In the genomic region with DNA sequence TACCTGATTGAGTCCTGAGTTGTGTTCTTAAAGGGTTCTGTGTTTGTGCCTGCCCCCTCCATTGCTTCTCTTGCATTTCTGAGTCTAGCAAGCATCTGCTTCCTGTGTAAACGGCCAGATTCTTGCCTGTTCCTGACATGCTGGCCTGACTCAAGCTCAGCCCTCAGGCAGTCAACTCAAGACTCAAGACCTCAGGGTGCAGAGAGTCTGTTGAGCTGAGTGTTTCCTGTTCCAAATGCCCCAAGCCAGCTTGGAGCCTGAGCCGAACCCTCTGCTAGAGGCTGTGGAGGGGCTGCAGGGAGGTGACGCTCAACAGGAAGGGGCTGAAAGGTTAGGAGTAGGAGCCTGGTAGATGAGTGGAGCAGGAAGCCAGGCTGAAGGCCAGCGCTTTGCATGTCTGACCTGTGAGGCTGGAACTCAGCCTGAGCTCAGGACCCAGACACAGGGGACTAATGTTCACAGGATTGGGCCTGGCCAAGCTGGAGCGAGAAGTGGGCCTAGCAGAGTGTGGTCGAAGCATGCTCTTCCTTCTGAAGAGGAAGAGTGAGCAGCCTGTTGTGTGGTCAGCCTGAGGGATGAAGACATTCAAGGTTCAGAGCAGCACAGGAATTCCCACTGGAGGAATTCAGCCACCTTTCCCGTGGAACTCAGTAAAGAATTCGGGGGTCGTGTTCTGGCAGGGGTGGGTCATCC, we compare ENCODE assay signal across 11 mouse cellular contexts. TPM values are rescaled to one million over a fixed set of nuclear protein-coding genes. Genes with fewer than 3 reads are reported as not detected.
DNase-seq lines count a peak whose midpoint lies in the region; ATAC-seq lines count a peak whose summit lies in the region.
"Had no signal": no experiment of that assay in that cellular context is flagged by ENCODE, and none has a peak within 500 bp of the region (broad histone marks: within the 10 kb centered on the region; RNA-seq: fewer than 3 reads in every experiment).

No protein-coding gene starts in this region.

- no peaks in the 10 kb centered on the region for H3K27me3 ChIP-seq in lung, embryonic 15.5 days
- H3K27me3 ChIP-seq in limb, embryonic 15.5 days: no peaks in the 10 kb centered on the region
- no peaks in the 10 kb centered on the region for H3K27me3 ChIP-seq in midbrain, embryonic 10.5 days (ENCODE audit: low read depth, poor library complexity, severe bottlenecking)

- peaks cover 13% of the 10 kb centered on the region; the same call in 1 of the 2 replicates for H3K4me1 ChIP-seq in lung, embryonic 15.5 days
- H3K4me1 ChIP-seq in limb, embryonic 15.5 days: peaks cover 22% of the 10 kb centered on the region
- 0 out of 2 replicates have a peak, but pooled peaks cover 3% of the 10 kb centered on the region for H3K4me1 ChIP-seq in midbrain, embryonic 10.5 days

- ATAC-seq in lung, embryonic 15.5 days (ENCODE audit: borderline replicate concordance, extremely low read depth, low FRiP score, low TSS enrichment): no peak
- ATAC-seq in limb, embryonic 15.5 days (ENCODE audit: insufficient number of reproducible peaks, low FRiP score, low TSS enrichment, low read depth): no peak

- H3K9me3 ChIP-seq in lung, embryonic 15.5 days: no peaks in the 10 kb centered on the region
- no peaks in the 10 kb centered on the region for H3K9me3 ChIP-seq in limb, embryonic 15.5 days
- no peaks in the 10 kb centered on the region for H3K9me3 ChIP-seq in midbrain, embryonic 10.5 days (replicated peaks)

- DNase-seq in heart, adult 11 months: peak; percentile 88
- DNase-seq in heart, adult 8-10 months (ENCODE audit: low spot score): no peak
- no peak for DNase-seq in lung, postnatal 14 days
- peak; percentile 54 for DNase-seq in thymus, postnatal 4 days
- no peak for DNase-seq in midbrain, embryonic 10.5 days (ENCODE audit: low spot score)
- DNase-seq in right cerebral cortex, postnatal 4 days: no peak
- DNase-seq: adrenal gland, adult 2 months; cerebellum, adult 8-10 months had no signal

- H3K27ac ChIP-seq in lung, embryonic 15.5 days: peak overlapping the region; percentile 42
- H3K27ac ChIP-seq in limb, embryonic 15.5 days: peak overlapping the region; percentile 69
- H3K27ac ChIP-seq in midbrain, embryonic 10.5 days (replicated peaks): no peak overlapping the region
- H3K27ac ChIP-seq: hindbrain, embryonic 14.5 days had no signal

- WGBS in lung, embryonic 15.5 days: 56% methylated on average over 9 of the region's 9 CpGs
- WGBS in limb, embryonic 15.5 days: 43% methylated on average over 9 of the region's 9 CpGs
- WGBS in midbrain, embryonic 10.5 days: 82% methylated on average over 9 of the region's 9 CpGs

- no peak overlapping the region for H3K4me2 ChIP-seq in lung, embryonic 15.5 days
- H3K4me2 ChIP-seq in limb, embryonic 15.5 days: no peak overlapping the region
- H3K4me2 ChIP-seq: hindbrain, embryonic 14.5 days had no signal

- H3K4me3 ChIP-seq in lung, embryonic 15.5 days: no peak overlapping the region
- H3K4me3 ChIP-seq in limb, embryonic 15.5 days: no peak overlapping the region
- no peak overlapping the region for H3K4me3 ChIP-seq in midbrain, embryonic 10.5 days

- no peak overlapping the region for H3K9ac ChIP-seq in lung, embryonic 15.5 days
- no peak overlapping the region for H3K9ac ChIP-seq in limb, embryonic 15.5 days
- H3K9ac ChIP-seq: hindbrain, embryonic 14.5 days had no signal

- no peaks in the 10 kb centered on the region for H3K36me3 ChIP-seq in lung, embryonic 15.5 days
- no peaks in the 10 kb centered on the region for H3K36me3 ChIP-seq in limb, embryonic 15.5 days
- H3K36me3 ChIP-seq in midbrain, embryonic 10.5 days: peaks cover under 1% of the 10 kb centered on the region; the same call in 1 of the 2 replicates

RNA-seq across cellular contexts. Expression of a gene that starts 19.7 kb away (rescaled TPM):
- total RNA-seq in heart, adult 8-10 months (2022): 10 to 100 TPM; 15.9 to 24.4 (median 19.9) TPM
- polyA plus RNA-seq in lung, embryonic 15.5 days (2015; fragmentation: Nextera tagmentation; extraction: Ambion mirVana): 47.4 and 48.1 TPM in 2 replicates
- 38.0 and 39.9 TPM in 2 replicates for polyA plus RNA-seq in limb, embryonic 15.5 days (2015; fragmentation: Nextera tagmentation; extraction: Ambion mirVana)
- polyA plus RNA-seq in midbrain, embryonic 10.5 days (2016; fragmentation: Nextera tagmentation; extraction: Ambion mirVana): 31.2 and 34.0 TPM in 2 replicates

RNA-seq across cellular contexts. Expression of a gene that starts 24.5 kb away (rescaled TPM):
- 10 to 100 TPM; 50.7 to 55.7 (median 53.7) TPM for total RNA-seq in heart, adult 8-10 months (2022)
- polyA plus RNA-seq in lung, embryonic 15.5 days (2015; fragmentation: Nextera tagmentation; extraction: Ambion mirVana): 23.5 and 24.3 TPM in 2 replicates
- polyA plus RNA-seq in limb, embryonic 15.5 days (2015; fragmentation: Nextera tagmentation; extraction: Ambion mirVana): 25.9 and 29.7 TPM in 2 replicates
- 18.7 and 19.9 TPM in 2 replicates for polyA plus RNA-seq in midbrain, embryonic 10.5 days (2016; fragmentation: Nextera tagmentation; extraction: Ambion mirVana)

Comparison
In these comparisons a context has a peak if more than half of its experiments do, and no peak if none do; other contexts are left out.
1. DNase-seq: peak in heart, adult 11 months (single experiment) and thymus, postnatal 4 days (single experiment); none in heart, adult 8-10 months (single experiment), lung, postnatal 14 days (single experiment), midbrain, embryonic 10.5 days (single experiment) and right cerebral cortex, postnatal 4 days (single experiment).